Mouse (Mus musculus): Measurements from ENCODE around the gene Rbfox1. TPM values are rescaled to one million over a fixed set of nuclear protein-coding genes. Genes with fewer than 3 reads are reported as not detected.
A peak's percentile ranks its signal among the peaks of the same experiment; 100 is the strongest.

The Rbfox1 gene
- total RNA-seq, 2 experiments from 2014 or later = 410 to 420 TPM

- DNase-seq = no peak
Measured at GRCm38 (mm10) chr16:6483628-6484027, 598.5 kb downstream of the Rbfox1 start.

DNA sequence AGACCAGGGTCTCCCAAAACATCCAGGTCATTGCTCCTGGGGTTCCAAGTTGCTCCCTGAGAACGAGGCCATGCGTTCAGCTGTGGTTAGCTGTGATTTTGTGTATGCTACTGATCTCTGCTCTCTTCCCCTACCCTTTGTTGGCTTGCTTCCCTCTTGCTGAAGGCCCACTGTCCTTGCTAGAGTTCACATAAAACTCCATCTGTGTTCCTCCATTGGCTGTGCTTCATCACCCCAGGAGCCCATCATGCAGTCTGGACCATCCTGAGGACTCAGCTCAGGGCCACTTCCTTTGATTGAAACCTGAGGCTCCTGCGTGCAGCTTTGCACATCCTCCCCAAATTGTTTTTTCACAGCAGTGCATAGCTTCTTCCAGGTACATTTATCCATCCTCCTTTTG lies 600.5 kb downstream of the Rbfox1 start:
- DNase-seq = no peak

DNA sequence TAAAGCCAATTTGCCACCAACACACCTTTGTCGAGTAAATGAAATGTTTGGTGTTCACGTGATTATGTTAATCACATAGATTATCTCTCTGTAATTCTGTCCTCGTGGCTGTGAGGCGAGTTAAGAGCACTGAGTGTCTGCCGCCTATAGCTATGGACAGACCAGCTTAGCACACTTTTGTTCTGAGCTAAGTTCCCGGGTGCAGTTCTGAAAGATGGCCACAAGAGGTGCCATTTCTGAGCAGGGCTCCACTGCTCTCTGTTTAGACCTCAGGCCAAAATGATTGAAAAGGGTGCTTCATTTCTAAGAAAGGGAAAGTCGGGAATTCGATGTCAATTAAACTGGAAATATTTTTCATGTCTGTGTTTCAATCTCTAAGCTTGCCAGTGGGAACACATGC lies 617.1 kb downstream of the Rbfox1 start:
- no peak for DNase-seq

DNA sequence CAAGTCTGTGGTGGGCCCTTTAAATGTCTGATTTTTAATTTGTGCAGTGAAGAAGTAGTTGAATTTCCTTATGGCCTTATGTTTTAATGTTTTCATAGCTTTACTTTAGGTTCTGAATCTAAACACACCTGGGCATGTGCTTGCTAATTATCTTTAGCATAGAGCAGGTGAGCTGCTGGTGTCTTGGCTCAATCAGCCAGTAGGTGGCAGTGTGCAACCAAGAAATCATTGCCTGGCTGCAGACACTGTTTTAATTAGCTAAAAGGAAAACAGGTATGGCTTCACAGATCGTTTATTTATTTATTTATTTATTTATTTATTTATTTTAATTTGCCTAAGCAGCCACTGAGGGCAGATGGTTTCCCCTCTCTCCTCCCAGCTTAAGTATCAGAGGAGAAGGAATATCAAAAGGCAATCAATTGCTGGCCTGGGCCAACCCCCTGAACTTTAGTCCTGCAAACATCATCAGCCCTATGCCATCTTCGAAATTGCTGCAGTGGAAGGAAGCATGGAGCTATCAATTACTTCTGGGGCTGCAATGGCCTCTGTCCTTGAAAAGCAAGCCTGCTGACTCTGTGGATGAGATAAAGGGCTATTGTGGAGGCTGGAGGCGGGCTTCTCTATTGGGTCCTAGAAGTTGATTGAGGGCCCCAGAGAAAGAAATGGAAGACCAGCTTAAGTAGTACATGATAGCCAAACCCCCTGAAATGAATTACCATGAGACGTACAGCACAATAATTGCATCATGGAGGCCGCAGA lies 618.6 kb downstream of the Rbfox1 start:
- DNase-seq = peak; percentile 44 to 49

DNA sequence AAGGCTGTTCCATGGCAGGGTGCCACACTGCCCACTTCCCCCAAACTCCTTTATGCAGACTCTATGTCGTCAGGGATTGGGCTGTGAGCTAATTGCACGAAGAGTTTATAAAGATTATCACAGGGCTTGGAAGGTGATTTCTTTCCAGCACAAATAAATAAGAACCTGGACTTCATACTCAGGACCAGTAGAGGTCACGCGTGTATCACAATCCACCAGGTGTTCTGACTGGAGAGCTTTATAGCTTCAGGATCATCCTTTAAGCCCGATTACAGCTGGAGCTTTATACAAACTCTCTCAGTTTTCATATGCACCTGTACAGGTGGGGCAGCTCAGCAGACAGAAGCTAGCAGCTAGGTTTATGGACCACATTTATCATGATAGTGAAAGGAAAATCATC lies 623.8 kb downstream of the Rbfox1 start:
- no peak for DNase-seq

- peak; percentile 37 to 49 for DNase-seq
Measured at GRCm38 (mm10) chr16:6519474-6519873, 634.3 kb downstream of the Rbfox1 start.

- no peak for DNase-seq
Measured at GRCm38 (mm10) chr16:6525507-6526170, 640.5 kb downstream of the Rbfox1 start.

DNA sequence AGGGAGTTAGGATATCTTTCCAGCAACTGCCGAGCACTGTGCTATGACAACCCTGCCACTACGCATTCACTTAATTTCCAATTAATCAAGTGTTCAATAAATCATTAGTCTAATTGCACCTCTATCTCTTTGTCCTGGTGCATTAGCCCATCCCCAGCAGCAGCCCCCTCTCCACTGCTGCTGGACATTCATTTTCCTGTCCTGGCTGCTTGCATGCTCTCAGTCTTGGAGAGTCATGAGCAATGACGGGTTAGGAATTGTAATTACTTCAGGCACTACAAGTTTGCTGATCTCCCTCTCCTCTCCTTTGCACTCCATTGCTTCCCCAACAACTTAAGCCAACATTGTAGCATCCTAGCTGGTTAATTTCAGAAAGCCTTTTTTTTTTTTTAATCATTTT lies 646.3 kb downstream of the Rbfox1 start:
- DNase-seq = no peak

DNA sequence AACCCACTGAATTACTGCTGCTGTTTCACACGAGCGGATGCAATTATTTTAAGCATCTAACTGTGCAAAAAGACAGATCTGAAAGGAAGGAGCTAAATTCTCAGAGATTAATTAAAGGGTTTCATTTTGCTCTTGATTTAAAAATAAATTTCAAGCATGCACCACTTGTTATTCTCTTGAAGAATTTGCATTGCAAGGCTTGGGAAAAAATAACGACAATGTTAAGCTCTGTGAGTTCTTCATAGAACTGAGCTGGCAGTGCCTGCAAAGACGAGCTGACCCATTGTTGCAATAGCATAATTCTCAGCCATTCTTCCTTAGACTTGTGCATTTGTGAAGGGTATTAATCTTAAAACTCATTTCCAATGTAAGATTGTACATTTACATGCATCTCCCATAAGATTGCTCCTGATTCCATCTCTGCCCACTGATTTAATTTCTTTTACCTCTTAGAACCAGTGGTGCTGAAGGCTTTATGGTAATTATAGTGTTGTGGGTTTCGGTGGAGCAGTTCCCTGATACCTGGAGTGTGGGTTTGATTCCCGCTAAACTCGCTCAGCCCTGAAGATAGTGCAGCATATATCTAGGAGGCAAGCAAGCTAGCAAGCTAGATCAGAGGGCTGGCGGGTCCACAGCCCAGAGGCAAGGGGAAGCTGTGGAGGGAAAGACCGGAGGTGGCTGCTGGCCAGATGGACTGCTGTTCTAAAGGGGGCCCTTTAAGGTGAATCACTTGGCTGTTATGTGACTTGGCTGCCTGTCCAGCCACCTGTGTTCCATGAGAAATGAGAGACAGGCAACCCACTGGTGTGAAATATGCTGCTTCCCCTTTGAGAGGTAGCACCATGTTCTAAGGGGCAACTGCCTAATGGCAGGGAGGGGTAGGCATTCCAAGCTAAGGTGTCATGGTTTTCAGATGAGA lies 647.2 kb downstream of the Rbfox1 start:
- no peak for DNase-seq

- DNase-seq = no peak
Measured at GRCm38 (mm10) chr16:6555776-6556175, 670.6 kb downstream of the Rbfox1 start.

GRCm38 (mm10) chr16:6557726-6558125 lies 672.6 kb downstream of the Rbfox1 start:
- DNase-seq = no peak

DNA sequence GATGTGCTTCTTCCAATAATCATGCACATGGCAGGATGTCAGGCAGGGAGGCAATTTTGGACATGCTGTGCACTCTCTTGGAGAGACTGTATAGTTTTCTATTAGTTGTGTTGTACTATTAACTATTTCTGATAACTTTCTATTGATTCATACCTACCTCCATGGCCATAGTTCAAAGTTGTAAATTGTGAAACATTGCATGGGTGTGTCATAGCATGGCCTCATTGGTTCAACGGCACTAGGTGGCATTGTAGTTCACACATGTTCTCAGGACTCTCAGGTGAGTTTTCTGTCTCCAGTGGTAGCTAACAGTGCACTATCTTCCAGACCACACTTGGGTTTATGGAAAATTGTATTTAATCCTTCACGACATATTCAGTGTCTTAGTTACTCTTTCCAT lies 699.5 kb downstream of the Rbfox1 start:
- DNase-seq = no peak

- DNase-seq = no peak
Measured at GRCm38 (mm10) chr16:6585204-6585603, 700.0 kb downstream of the Rbfox1 start.

- no peak for DNase-seq
Measured at GRCm38 (mm10) chr16:6616526-6616925, 731.4 kb downstream of the Rbfox1 start.

DNA sequence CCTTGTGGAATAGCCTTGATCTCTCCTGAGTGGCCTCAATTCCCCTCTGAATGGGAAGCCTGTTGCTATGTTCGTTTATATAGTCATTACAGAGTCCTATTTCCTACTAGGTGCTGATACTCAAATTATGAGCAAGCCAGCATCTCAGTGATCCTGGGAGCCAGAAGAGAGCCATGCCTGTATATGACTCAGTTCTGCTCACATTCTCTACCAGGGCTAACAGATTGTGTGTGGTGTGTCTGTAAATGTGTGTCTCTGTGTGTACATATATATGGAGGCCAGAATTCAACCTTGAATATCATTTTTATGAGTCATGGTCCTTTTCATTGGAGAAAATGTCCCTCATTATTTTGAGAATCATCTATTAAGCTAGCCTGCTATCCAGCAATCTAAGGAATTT lies 755.2 kb downstream of the Rbfox1 start:
- DNase-seq = no peak

GRCm38 (mm10) chr16:6646941-6647340 lies 761.8 kb downstream of the Rbfox1 start:
- no peak for DNase-seq

GRCm38 (mm10) chr16:6648753-6649152 lies 763.6 kb downstream of the Rbfox1 start:
- DNase-seq = peak in 1 of 2 experiments; percentile 16

GRCm38 (mm10) chr16:6658594-6658993 lies 773.4 kb downstream of the Rbfox1 start:
- DNase-seq = no peak

- no peak for DNase-seq
Measured at GRCm38 (mm10) chr16:6686076-6686757, 801.1 kb downstream of the Rbfox1 start.

GRCm38 (mm10) chr16:6704847-6705246 lies 819.7 kb downstream of the Rbfox1 start:
- DNase-seq = no peak

GRCm38 (mm10) chr16:6712341-6712740 lies 827.2 kb downstream of the Rbfox1 start:
- DNase-seq = no peak

GRCm38 (mm10) chr16:6715245-6715644 lies 830.1 kb downstream of the Rbfox1 start:
- no peak for DNase-seq
